Mouse (Mus musculus) mesoderm, embryonic 11.5 days (tissue): ENCODE results near the gene Cpt2.
A peak's percentile ranks its signal among the peaks of the same experiment; 100 is the strongest.

ENCODE experiments used
- DNase-seq: peaks from one replicate; pipeline ENCODE4 v3.0.0-alpha.2; 2012; ENCODE audit warnings: low read depth, low spot score

Cpt2 gene

DNA sequence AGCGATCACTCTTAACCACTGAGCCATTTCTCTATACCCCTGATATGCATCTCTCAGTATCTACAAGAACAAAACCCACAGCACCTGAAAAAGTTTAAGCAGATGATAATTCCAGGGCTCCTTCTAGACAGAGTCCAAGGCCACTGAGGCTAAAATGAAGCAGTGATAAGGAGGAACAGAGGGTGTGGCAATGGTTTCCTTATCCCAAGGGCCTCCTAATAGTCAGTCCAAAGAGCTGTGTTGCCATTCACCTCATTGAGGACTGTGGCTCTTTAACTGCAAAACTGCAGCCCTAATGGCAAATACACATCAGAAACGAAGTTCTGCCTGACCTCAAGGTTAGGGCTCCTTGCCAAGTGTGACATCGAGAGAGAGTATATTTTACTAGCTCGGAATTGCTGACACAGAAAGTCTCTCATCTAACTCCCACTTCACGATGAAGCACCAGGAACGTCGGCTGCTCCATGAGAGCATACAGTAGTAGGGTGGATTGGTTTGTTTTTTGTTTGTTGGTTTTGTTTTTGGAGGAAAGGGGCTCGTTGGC, 2.2 kb downstream of the Cpt2 start:
- no peak for DNase-seq

DNA sequence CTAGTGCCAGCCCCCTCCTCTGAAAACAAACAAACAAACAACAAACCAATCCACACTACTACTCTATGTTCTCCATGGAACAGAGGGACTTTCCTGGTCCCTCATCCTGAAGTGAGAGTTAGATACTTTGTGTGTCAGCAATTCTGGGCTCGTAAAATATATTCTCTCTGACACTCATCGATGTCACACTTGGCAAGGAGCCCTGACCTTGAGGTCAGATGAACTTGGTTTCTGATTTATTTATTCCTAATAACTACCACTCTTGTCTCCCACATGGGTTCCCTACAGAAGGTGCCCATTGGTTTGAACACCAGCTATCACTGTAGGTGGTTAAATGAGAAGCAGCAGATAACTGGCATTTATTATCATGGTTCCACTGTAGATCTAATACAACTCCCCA, 3.1 kb downstream of the Cpt2 start:
- no peak for DNase-seq

DNA sequence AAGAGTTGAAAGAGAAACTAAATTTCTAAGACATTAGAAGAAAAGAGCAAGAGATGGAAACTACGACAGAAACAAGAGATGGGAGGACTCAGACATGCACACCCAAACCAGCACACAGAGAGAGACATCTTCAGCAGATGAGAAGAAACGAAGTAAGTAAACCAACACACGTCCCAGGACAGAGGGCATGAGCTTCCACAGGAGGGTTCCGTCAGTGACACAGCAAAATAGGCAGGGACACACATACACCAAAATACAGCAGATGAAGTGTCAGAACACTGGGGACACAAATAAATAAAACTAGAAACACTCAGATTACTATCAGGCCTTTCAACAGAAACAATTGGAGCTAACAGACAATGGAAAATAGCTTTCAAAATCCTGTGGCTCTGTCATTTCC, 13.4 kb downstream of the Cpt2 start:
- DNase-seq, result no peak

DNA sequence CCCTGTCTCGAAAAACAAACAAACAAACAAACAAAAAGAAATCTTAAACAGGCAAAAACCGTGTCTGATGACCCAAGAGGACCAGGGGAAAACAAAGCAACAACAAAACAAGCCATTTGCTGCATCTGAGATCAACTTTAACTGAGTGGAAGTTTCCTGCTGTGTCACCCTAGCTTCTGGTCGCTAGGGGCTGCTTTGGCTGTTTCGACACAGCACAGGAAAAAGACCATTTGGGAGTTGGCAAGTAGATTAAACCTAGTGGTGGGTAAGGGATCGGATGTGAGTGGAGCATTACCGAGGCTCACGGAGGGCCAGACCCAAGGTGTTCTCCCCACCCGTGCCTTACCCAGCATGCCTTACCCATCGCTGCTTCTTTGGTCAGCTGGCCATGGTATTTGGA, 16.8 kb downstream of the Cpt2 start:
- DNase-seq, result no peak

DNA sequence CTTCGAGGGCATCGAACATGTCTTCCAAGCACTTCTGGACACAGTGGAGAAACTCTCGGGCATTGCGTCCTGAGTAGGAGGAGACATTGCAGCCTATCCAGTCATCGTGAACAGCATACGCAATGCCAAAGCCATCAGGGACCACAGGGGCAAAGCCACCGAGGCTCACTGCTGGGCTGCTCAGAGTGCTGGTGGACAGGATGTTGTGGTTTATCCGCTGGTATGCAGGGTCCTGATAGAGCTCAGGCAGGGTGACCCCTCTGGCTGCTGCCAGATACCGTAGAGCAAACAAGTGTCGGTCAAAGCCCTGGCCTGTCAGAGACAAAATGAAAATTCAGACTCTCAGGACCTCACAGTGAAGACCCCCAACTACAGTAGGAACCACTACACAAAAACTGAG, 19.2 kb downstream of the Cpt2 start:
- no peak for DNase-seq

DNA sequence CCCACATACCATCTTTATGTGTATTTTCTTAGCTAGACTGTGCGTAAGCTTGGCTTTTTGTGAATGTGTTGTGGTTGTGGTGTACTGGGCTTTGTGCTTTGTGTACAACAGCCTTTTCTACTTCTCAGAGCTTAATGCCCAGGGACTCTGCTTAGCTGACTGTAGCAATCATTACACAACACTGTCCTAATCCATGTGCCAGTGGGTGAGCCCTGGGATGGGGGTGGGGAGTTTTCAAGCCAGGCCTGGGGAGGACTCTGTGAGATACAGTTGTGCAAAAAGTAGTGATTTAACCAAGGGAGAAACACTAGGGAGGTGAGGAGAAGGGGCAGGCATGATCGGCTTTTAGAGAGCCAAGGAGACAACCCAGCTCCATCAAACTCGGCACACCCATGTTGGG, 23.2 kb downstream of the Cpt2 start:
- DNase-seq, result no peak

DNA sequence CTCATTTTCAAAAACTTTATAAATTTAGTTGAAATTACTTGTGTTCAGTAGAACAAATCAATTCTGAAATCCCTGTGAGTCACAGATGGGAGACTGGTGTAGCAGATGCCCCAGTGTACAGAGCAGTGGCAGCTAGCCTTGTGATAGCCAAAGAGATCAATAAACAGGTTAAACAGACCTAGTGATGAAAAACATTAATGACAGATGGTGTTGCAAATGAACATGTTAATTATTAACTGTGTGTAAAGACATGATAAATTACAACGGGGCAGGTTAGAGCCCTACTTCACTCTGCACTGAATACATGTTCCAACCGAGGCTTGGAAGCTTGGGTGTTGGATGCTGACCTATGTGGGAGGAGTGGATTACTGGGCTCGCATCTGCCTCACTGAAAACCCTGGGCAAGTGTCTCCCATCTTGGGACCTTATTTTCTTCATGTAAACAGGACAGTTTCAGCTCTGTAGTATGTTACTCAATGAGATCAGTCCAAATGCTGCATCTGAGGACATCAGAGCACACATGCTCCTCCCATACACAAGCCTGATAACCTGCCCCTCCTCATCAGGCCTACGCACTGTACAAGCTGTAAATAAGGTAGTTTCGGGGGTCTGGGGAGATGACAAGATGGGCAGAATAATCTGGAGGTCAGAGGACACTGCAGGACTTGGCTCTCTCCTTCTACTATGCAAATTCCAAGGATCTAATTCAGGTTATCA, 24.0 kb downstream of the Cpt2 start:
- DNase-seq, result no peak

DNA sequence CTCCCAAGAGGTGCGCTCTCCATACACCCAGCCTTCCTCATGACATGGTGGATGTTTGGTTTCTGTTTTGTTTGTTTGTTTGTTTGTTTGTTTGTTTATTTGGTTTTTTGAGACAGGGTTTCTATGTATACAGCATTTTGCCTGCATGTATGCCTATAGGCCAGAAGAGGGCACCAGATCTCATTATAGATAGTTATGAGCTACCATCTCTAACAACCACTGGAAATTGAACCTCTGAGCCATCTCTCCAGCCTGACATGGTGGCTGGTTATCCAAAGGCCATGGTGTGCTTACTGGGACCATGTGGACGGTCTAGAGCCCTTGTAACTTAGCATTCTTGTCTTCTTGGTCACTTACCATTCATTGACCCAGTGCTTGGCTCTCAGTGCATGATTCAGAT, 30.7 kb downstream of the Cpt2 start:
- no peak for DNase-seq

DNA sequence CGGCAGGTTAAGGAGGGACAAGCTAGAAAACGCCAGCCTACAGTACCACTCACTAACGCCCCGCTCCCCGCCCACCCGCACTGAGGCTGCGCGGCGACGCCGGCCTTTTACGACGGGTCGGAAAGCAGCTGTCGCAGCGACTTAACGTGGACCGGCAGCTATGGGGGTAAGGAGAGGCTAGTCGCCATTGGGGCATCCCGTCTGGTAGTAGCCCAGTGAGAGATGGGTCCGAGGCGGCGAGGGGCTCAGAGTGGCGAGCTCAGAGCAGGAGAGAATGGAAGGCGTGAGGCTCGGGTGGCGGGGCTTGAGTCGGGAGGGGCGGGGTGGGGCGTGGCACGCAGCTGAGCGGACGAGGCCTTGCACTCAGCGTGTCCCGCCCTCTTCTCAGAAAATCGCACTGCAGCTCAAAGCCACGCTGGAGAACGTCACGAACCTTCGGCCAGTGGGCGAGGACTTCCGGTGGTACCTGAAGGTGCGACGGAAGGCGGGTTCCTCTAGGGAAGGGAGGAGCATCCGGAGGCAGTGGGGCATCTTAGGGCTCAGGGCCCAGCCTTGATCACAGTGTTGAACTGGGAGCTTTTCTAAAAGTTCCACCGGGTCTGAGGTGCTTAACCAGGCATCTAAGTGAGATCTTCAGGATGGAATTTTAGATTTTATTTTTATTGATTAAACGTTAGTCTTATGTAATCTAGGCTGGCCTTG, 33.5 kb downstream of the Cpt2 start, which contains the start of gene 0610037L13Rik:
0610037L13Rik (plus strand) TSS at position 83 of the 702 bp plus-strand sequence.
- DNase-seq, result peak; percentile 96

DNA sequence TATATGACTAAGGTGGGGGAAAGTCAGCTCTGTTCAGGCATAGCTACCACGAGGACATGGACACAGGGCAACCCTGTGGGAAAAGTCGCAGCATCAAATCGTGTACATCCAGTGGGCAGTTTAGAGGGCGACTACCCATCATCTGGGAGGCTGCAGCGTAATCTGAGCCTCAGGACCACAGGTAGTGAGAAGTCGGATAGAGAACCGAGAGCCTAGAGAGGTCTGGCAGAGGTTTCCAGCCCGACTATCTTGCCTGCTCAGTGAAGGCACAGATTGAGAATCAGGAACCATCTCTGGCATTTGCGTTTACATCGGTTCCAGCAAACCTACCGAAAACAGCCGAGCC, 34.1 kb downstream of the Cpt2 start:
- DNase-seq, result no peak

DNA sequence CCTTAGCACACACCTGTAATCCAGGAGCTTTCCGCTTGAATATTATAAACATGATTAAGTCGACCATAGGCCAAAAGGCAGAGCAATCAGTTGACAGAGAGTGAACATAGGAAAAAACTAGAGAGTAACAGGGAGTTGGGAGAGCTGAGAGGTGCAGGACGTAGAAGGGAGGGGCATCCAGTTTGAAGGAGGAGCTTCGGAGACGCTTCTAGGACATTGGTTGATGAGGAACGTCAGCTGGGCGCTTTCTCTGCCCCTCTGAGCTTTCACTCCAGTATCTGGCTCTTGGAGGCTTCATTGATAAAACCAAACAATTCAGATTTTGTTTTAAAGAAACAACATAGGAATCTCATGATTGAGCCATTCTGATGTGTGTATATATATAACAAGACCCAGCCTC, 37.0 kb downstream of the Cpt2 start:
- DNase-seq, result no peak

DNA sequence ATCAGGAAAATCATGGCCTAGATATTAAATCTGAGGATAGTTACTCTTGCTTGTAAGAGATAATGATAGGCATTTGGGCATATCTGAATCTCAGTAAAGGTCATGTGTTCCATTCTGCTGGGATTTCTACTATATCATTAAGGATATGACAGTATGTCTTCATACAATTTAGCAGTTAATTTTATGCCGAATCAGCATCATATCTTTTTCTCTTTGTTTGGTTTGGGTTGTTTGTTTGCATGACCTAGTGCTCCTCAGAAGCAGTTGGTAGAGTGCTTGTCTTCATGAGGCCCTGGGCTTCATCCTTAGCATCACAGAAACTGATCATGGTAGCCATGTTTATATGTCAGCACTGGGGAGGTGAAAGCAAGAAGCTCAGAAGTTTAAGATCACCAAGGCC, 41.8 kb downstream of the Cpt2 start:
- DNase-seq, result no peak

DNA sequence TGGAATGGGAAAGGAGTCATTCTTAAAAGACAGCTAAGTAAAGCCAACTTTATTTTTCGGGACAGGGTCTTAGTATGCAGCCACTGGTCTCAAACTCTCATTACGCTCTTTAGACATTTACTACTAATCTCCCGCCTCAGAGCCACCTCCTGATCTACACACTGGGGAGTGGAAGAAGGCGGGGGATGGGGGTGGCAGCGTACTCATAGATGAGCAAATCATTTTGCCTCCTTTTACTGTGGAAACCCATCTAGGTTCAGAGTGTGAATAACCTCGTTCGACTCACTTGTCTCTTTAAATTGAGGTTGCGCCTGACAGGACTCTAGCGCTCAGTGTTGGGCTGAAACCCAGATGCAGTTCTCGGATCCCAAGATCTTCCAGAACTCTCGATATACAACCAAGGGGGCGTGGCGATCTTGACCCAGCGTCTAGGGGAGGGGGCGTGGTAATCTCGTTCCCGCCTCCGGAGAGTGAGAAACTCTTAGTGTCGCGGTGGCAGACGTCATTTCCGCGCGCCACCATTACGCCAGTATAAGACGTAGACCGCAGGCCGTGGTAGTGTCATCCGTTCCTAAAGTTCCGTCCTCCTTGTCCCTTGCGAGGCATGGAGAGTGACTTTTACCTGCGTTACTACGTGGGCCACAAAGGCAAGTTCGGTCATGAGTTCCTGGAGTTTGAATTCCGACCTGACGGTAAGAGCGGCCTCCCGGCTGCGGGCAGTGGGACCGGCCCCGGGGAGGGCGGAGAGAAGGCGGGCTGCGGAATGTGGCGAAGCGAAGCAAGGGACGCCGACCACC, 44.0 kb downstream of the Cpt2 start, which contains the start of gene Magoh:
Magoh (plus strand) TSS at position 502 of the 797 bp plus-strand sequence.
- peak; percentile 96 for DNase-seq

DNA sequence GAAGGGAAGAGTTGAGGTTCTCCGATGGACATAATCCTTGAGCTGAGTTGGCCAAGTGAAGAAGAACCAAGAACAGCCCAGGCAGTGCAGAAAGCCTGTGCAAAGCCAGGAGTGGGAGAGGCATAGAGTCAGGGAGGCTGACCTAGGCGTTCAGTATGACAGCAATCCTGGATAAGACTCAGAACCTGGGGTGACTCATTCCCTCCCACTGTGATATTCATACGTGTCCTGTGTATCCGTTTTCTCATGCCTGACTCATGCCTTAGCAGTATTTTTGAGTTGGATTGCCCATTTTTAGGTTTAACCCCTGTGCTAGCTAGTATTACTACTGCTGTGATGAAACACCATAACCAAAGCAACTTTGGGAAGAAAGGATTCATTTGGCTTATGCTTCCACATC, 58.5 kb downstream of the Cpt2 start:
- DNase-seq, result no peak

DNA sequence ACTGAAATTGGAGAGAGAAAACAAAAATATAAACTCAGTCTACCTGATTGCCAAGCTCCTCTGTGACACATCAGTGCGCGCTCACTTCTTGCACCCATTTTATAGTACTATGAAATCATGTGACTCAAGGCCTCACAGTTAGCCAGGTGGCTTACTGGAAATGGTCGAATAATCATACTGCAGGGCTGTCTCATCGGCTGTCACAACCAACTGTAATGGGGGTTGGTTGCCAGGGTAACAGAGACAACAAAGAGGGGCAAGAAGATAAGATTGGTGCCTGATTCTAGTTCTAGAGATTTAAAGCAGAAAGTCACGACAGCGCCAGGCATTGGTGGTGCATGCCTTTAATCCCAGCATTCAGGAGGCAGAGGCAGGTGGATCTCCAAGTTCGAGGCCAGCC, 64.4 kb downstream of the Cpt2 start:
- no peak for DNase-seq

DNA sequence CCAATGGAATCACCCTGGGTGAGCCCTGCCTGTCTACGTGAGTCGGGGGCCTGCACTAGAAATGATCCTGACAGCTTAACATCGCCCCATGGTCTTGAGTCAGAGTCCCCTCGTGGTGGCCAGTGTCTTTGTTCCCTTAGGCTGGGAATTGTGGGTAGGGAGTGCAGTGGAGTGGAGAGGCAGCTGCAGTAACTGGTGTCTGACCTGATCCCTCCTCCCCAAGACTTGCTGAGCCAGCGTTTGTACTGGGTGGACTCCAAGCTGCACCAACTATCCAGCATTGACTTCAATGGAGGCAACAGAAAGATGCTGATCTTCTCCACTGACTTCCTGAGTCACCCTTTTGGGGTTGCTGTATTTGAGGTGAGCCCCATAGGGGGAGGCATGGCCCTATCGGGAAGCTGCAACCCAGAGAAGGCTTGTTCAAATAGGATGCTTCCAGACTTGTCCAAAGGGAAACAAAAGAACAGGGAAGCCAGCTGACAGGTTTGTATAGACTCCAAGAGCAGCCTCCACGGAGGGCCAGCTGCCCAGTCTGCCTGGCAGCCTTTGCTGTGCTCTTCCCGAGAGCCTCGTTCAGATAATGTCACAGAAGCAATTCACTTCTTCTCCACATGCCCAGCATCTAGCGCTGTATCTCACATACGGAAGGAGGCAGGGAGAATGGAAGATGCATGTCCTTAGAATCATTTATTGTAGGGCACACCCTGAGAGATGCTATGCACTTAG, 66.3 kb downstream of the Cpt2 start:
- DNase-seq, result no peak
